Mouse (Mus musculus) thymus, adult 2 months (tissue): Measurements from ENCODE around the gene Srrm3.

Experiments used
- CTCF ChIP-seq: fragments of 200-500 bp; IDR thresholded peaks from 2 replicates; pipeline ENCODE4 v1.5.1; 2012; ENCODE audit warnings: mild to moderate bottlenecking, control low read depth, low read length, moderate library complexity, borderline replicate concordance; ENCODE audit not compliant: control insufficient read depth, poor library complexity, insufficient read depth; ENCODE audit errors: extremely low read depth
- POLR2A ChIP-seq: fragments of 200-500 bp; IDR thresholded peaks from 2 replicates; pipeline ENCODE4 v1.6.1; 2012; ENCODE audit warnings: mild to moderate bottlenecking, low read length, control low read depth, moderate library complexity; ENCODE audit not compliant: control insufficient read depth, poor library complexity, insufficient read depth; ENCODE audit errors: extremely low read depth

- TF ChIP-seq CTCF: no peak
- no peak for TF ChIP-seq POLR2A
These were observed 6.3 kb downstream of the Srrm3 start for GRCm38 (mm10) chr5:135812991-135813390.
